ENCODE assay signal across 24 mouse cellular contexts in the genomic region with DNA sequence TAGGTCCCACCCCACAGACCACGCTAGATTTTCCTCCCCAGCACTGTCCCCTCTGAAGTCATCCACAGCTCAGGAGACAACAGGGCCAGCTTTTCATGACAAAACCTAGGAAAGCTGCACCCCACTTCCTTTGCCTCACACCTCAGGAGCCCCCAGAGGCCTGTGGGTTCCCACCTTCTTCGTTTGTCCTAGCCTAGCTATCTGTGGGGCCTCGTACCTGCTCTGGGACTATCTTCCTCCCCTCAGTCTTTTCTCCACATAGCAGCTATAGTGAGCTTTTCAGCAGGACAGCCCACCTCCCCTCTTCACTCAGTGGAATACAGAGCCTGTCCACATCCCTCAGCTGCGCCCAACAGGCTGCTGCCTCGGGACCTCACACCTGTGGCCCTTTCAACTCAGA.
"Had no signal": no experiment of that assay in that cellular context is flagged by ENCODE, and none has a peak within 500 bp of the region (broad histone marks: within the 10 kb centered on the region; RNA-seq: fewer than 3 reads in every experiment).

No protein-coding gene starts in this region.

- H3K9me3 ChIP-seq: heart, embryonic 13.5 days; heart, embryonic 15.5 days; hindbrain, embryonic 13.5 days; hindbrain, embryonic 15.5 days; kidney, embryonic 15.5 days; limb, embryonic 13.5 days; limb, embryonic 15.5 days; liver, embryonic 13.5 days had no signal

- H3K27me3 ChIP-seq: heart, embryonic 13.5 days; heart, embryonic 15.5 days; hindbrain, embryonic 13.5 days; hindbrain, embryonic 15.5 days; kidney, embryonic 15.5 days; limb, embryonic 13.5 days; limb, embryonic 15.5 days; liver, embryonic 13.5 days had no signal

- DNase-seq: gastrocnemius, postnatal 14 days; gastrocnemius, postnatal 36 days; heart, adult 18-20 months; heart, postnatal 14 days; heart, postnatal 36 days; kidney, adult 11 months; kidney, adult 2 months; kidney, adult 9 months; kidney, postnatal 14 days; kidney, postnatal 36 days; layer of hippocampus, adult 9-11 months; layer of hippocampus, postnatal 36 days; left cerebral cortex, postnatal 4 days; liver, embryonic 13.5 days had no signal

- H3K9ac ChIP-seq: heart, embryonic 13.5 days; heart, embryonic 15.5 days; hindbrain, embryonic 13.5 days; hindbrain, embryonic 15.5 days; kidney, embryonic 15.5 days; limb, embryonic 13.5 days; limb, embryonic 15.5 days; liver, embryonic 13.5 days had no signal

- H3K4me1 ChIP-seq: heart, embryonic 15.5 days; hindbrain, embryonic 13.5 days; hindbrain, embryonic 15.5 days; limb, embryonic 13.5 days had no signal

- H3K27ac ChIP-seq: heart, embryonic 13.5 days; heart, embryonic 15.5 days; hindbrain, embryonic 13.5 days; hindbrain, embryonic 15.5 days; hindbrain, postnatal 0 days; kidney, embryonic 15.5 days; kidney, postnatal 0 days; limb, embryonic 13.5 days; limb, embryonic 15.5 days; liver, embryonic 13.5 days had no signal

- H3K36me3 ChIP-seq: heart, embryonic 13.5 days; heart, embryonic 15.5 days; hindbrain, embryonic 13.5 days; hindbrain, embryonic 15.5 days; kidney, embryonic 15.5 days; limb, embryonic 13.5 days; limb, embryonic 15.5 days; liver, embryonic 13.5 days had no signal

- H3K4me2 ChIP-seq: heart, embryonic 13.5 days; heart, embryonic 15.5 days; hindbrain, embryonic 13.5 days; hindbrain, embryonic 15.5 days; kidney, embryonic 15.5 days; limb, embryonic 13.5 days; limb, embryonic 15.5 days; liver, embryonic 13.5 days had no signal

- ATAC-seq: hindbrain, postnatal 0 days; intestine, embryonic 16.5 days had no signal

- H3K4me3 ChIP-seq: heart, embryonic 13.5 days; heart, embryonic 15.5 days; hindbrain, embryonic 13.5 days; hindbrain, embryonic 15.5 days; kidney, embryonic 15.5 days; limb, embryonic 13.5 days; limb, embryonic 15.5 days; liver, embryonic 13.5 days had no signal
